Mouse (Mus musculus) thymus, adult 2 months (tissue): ENCODE results near the gene Lrrc57. TPM values are rescaled to one million over a fixed set of nuclear protein-coding genes. Genes with fewer than 3 reads are reported as not detected.

Source experiments
- DNase-seq: peaks from one replicate; pipeline ENCODE4 v3.0.0; 2021
- H3K27ac ChIP-seq: fragments of 200-500 bp; 2 replicates; pipeline ENCODE4 v1.5.1; 2012; ENCODE audit warnings: low read length, control low read depth; ENCODE audit not compliant: control insufficient read depth, insufficient read depth
- H3K27me3 ChIP-seq: fragments of 200-500 bp; 2 replicates; pipeline ENCODE4 v1.6.1; 2012; ENCODE audit warnings: mild to moderate bottlenecking, low read length, moderate library complexity, mixed read lengths; ENCODE audit not compliant: control insufficient read depth, insufficient read depth
- H3K36me3 ChIP-seq: fragments of 200-500 bp; 2 replicates; pipeline ENCODE4 v1.6.1; 2012; ENCODE audit warnings: mild to moderate bottlenecking, low read length, moderate library complexity; ENCODE audit not compliant: control insufficient read depth, insufficient read depth
- H3K4me1 ChIP-seq: fragments of 200-500 bp; replicated peaks from 2 replicates; pipeline ENCODE4 v1.6.1; 2012; ENCODE audit warnings: low read length; ENCODE audit not compliant: control insufficient read depth, insufficient read depth
- H3K4me3 ChIP-seq: fragments of 200-500 bp; 2 replicates; pipeline ENCODE4 v1.5.1; 2012; ENCODE audit warnings: mild to moderate bottlenecking, low read length, control low read depth, moderate library complexity; ENCODE audit not compliant: control insufficient read depth, insufficient read depth
- CTCF ChIP-seq: fragments of 200-500 bp; IDR thresholded peaks from 2 replicates; pipeline ENCODE4 v1.5.1; 2012; ENCODE audit warnings: mild to moderate bottlenecking, control low read depth, low read length, moderate library complexity, borderline replicate concordance; ENCODE audit not compliant: control insufficient read depth, poor library complexity, insufficient read depth; ENCODE audit errors: extremely low read depth
- POLR2A ChIP-seq: fragments of 200-500 bp; IDR thresholded peaks from 2 replicates; pipeline ENCODE4 v1.6.1; 2012; ENCODE audit warnings: mild to moderate bottlenecking, low read length, control low read depth, moderate library complexity; ENCODE audit not compliant: control insufficient read depth, poor library complexity, insufficient read depth; ENCODE audit errors: extremely low read depth
- WGBS: fragments of 180-500 bp; shearing (Covaris S2); methylation state at CpG from one replicate; pipeline ENCODE4 v1.1.7; 2018; 5-methylcytosine and 5-hydroxymethylcytosine counted together
- polyA plus RNA-seq: library from polyadenylated mRNA; depleted of rRNA; stranded (reverse); fragments of >200 nt; gene quantifications from 2 replicates; pipeline ENCODE4 v1.2.3, GENCODE M21; 2012

Lrrc57 gene
- polyA plus RNA-seq, 1 experiment: 12.8 TPM

DNA sequence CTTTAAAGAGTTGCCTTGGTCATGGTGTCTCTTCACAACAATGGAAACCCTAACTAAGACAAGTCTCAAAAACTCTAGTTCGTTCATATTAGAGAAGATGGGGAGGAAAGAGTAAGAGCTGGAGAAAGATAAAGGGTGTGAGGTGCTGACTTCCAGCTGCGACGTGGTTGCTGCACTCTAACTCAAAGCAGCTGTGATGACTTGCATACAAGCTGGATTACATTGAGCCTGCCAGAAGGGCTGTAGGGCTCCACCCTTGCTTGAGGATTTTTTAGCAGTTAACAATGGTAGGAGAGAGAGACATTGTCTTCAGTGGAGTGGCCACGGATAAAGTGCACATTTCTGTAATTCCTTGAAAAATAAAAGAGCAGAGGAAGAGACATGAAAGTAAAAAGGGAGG lies 37.5 kb upstream of the Lrrc57 start:
- no peak overlapping the region for H3K4me3 ChIP-seq
- no peaks in the 10 kb centered on the region for H3K4me1 ChIP-seq
- H3K27ac ChIP-seq: no peak overlapping the region
- no peaks in the 10 kb centered on the region for H3K36me3 ChIP-seq
- H3K27me3 ChIP-seq: no peaks in the 10 kb centered on the region
- 68% methylated on average over 4 of the region's 4 CpGs for WGBS
- TF ChIP-seq POLR2A (no peak), CTCF (no peak)
- DNase-seq: no peak

DNA sequence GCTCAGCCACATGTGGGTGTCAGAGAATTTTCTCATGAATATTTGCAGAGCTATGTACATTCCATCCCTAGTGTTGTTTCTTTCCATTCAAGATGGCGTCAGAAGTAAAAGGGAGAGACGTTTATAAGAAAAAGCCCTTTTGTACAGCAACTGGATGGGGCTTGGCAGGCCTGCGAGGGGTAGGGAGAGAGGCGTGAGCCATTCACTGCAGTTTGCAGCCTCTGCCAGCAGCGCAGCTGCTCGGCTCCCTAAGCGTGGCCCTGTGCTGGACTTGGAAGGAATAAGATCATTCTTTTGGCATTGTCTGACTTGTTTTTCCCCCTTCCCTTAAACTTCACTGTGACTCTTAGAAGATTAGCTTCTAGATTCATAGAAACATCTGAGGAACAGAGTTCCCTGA lies 34.5 kb upstream of the Lrrc57 start:
- Histone ChIP-seq H3K27me3 (no peaks in the 10 kb centered on the region), H3K36me3 (no peaks in the 10 kb centered on the region), H3K4me3 (no peak overlapping the region), H3K27ac (no peak overlapping the region), H3K4me1 (no peaks in the 10 kb centered on the region)
- TF ChIP-seq POLR2A (no peak), CTCF (no peak)
- DNase-seq: no peak
- WGBS: 89% methylated on average over 7 of the region's 7 CpGs

DNA sequence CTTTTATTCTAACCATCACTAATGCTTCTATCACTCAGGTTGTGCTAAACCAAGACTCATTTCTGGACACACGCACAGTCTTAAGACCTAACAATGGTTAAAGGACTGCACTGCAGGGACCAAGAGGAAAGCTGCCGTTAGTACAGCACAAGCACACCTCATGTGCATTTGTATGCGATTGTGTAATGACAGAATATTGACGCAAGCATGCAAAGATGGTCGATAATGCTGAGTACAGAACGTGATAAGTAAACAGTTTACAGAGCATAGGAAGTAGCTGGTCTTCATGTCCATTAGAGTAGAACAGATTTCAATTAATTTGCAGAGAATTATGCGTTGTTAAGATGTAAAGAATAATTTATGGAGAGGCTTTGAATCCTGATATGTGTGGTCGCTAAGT lies 31.5 kb upstream of the Lrrc57 start:
- 94% methylated on average over 8 of the region's 8 CpGs for WGBS
- no peaks in the 10 kb centered on the region for H3K4me1 ChIP-seq
- DNase-seq: no peak
- H3K27me3 ChIP-seq: no peaks in the 10 kb centered on the region
- H3K4me3 ChIP-seq: no peak overlapping the region
- no peak overlapping the region for H3K27ac ChIP-seq
- no peaks in the 10 kb centered on the region for H3K36me3 ChIP-seq
- TF ChIP-seq CTCF (no peak), POLR2A (no peak)

DNA sequence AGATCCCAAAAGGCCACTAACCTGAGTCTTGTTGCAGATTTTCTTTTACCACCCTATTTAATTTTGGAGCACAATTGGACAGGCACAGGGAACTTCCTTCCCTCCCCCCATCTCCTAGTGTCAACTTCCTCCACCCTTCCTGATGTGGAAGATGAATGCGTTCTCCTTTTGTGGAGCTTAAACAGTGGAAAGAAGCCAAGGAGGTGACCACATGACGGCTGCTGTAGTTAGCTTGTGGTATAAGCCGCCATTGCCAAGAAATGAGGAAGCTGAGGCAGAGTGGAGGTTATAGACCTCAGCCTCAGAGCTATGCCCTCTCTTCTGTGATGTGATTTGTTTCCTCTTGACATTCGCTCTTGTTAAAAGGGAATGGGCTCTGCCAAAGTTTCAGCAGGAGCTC lies 22.6 kb upstream of the Lrrc57 start:
- Histone ChIP-seq H3K27me3 (no peaks in the 10 kb centered on the region), H3K27ac (no peak overlapping the region), H3K36me3 (no peaks in the 10 kb centered on the region), H3K4me3 (no peak overlapping the region), H3K4me1 (peaks cover 5% of the 10 kb centered on the region; the same call in 1 of the 2 replicates)
- no peak for TF ChIP-seq CTCF
- no peak for TF ChIP-seq POLR2A
- WGBS: 10% methylated on average over 4 of the region's 4 CpGs
- no peak for DNase-seq

DNA sequence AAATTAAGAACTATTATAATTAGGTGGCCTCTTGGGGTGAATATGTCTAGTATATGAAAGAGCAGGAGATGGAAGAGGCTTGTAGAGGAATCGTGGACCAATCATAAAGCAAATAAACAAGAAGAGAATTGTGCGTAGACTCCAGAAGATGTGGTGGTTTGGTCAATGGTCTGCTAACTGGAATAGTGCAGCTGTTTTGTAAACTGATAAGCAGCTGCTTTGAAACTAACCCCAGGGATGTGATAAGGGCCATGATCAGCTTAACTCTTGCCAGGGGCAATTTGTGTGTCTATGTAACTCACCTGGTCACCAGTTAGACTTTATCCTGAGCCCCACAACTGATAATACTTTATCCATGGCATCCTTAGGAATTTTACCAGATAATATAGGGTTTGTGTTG lies 22.2 kb upstream of the Lrrc57 start:
- TF ChIP-seq POLR2A (no peak), CTCF (no peak)
- H3K36me3 ChIP-seq: no peaks in the 10 kb centered on the region
- no peak overlapping the region for H3K27ac ChIP-seq
- peaks cover 5% of the 10 kb centered on the region; the same call in 1 of the 2 replicates for H3K4me1 ChIP-seq
- H3K27me3 ChIP-seq: no peaks in the 10 kb centered on the region
- DNase-seq: no peak
- no peak overlapping the region for H3K4me3 ChIP-seq
- WGBS: 78% methylated on average over 2 of the region's 2 CpGs

DNA sequence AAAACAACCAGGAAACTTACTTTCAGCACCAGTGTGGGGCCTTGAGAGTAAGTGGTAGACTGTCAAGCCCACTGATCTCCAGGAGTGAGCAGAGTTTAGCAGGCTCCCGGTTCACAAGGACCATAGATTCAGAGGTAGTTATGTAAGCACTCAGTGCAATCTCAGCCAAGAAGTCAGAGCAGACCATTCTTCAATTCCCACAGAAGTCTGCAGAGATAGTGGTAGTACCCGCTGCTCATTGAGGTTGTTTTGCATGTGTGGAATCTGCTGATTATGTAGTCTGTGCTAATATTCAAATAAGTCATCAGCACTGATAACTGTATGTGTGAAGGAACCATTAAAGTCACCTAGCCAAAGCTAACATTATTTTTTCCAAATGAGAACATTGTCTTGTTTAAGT lies 21.3 kb upstream of the Lrrc57 start:
- TF ChIP-seq CTCF: no peak
- no peak for TF ChIP-seq POLR2A
- Histone ChIP-seq H3K36me3 (no peaks in the 10 kb centered on the region), H3K27me3 (no peaks in the 10 kb centered on the region), H3K4me1 (peaks cover 5% of the 10 kb centered on the region; the same call in 1 of the 2 replicates), H3K27ac (no peak overlapping the region), H3K4me3 (no peak overlapping the region)
- 82% methylated on average over 2 of the region's 2 CpGs for WGBS
- DNase-seq: no peak

DNA sequence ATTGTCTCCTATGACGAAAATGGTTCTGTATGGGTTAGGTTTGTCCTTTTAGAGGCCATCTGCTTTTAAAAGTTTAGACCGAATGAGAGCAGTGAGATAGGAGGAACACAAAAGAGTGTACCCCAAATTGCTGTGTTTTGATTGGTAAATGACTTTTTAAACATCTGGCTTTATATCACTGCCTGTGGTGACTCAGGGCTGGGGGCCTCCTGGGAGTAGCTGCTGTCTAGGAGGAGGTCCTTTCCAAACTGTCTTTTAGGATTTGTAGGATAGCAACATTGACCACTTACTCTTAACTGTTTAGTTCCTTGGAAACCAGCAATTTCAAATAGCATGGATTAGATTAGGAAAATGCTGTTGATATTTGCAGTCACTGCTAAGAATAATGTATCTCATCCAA lies 20.9 kb upstream of the Lrrc57 start:
- no peak for TF ChIP-seq POLR2A
- TF ChIP-seq CTCF: no peak
- DNase-seq: no peak
- Histone ChIP-seq H3K27ac (no peak overlapping the region), H3K4me3 (no peak overlapping the region), H3K4me1 (peaks cover 5% of the 10 kb centered on the region; the same call in 1 of the 2 replicates), H3K27me3 (no peaks in the 10 kb centered on the region), H3K36me3 (no peaks in the 10 kb centered on the region)
- WGBS: 85% methylated on average over 2 of the region's 2 CpGs
